Mouse (Mus musculus) liver, postnatal 0 days (tissue): ENCODE results near the gene Nsun7.

Source experiments
- CTCF ChIP-seq: sonication (generic); IDR thresholded peaks from 2 replicates; pipeline ENCODE4 v1.5.1; 2016; ENCODE audit warnings: antibody characterized with exemption, low read depth
- EP300 ChIP-seq: IDR thresholded peaks from 2 replicates; pipeline ENCODE4 v1.6.1; 2016; ENCODE audit warnings: antibody characterized with exemption, low read depth, mild to moderate bottlenecking

DNA sequence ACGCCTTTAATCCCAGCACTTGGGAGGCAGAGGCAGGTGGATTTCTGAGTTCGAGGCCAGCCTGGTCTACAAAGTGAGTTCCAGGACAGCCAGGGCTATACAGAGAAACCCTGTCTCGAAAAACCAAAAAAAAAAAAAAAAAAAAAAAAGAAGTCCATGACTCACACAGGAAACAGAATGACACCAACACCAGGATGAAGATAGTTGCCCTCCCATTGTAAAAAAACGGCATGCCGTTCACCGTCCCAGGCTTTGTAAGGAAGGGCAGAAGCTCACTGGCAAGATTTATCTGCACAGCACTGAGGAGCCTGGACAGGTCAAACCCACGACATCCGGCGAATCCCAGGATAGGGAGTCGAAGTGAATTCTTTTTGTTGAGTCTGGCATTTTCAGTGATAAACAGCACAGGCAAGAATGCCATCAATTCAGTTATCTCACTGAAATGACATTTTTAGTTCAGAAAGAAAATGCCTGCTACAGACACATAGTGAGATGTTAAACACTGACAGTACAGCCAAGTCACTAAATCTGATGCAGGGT lies 13.7 kb upstream of the Nsun7 start:
- TF ChIP-seq EP300 (no peak), CTCF (no peak)
